Mouse (Mus musculus): Measurements from ENCODE around the gene Ccdc182. TPM values are rescaled to one million over a fixed set of nuclear protein-coding genes. Genes with fewer than 3 reads are reported as not detected.
A peak's percentile ranks its signal among the peaks of the same experiment; 100 is the strongest.

The Ccdc182 gene
- total and polyA plus RNA-seq, 2 experiments: not detected

GRCm38 (mm10) chr11:88274901-88275498 lies 18.9 kb upstream of the Ccdc182 start:
- DNase-seq (ENCODE audit: extremely low read depth, low read depth, low spot score): peak; percentile 86
- TF ChIP-seq CTCF (IDR thresholded peaks at IDR 0.05; ENCODE audit: low read depth, low read length) (no peak), POLR2A (IDR thresholded peaks at IDR 0.05; ENCODE audit: extremely low read depth, insufficient read depth, low read length) (no peak)
- Histone ChIP-seq H3K4me1 (ENCODE audit: control insufficient read depth, insufficient read depth, low read length) (no peaks in the 10 kb centered on the region; the same call in 1 of the 2 replicates), H3K27ac (replicated peaks; ENCODE audit: insufficient read depth, low read depth, low read length) (no peak overlapping the region), H3K36me3 (ENCODE audit: control insufficient read depth, insufficient read depth, low read length) (no peaks in the 10 kb centered on the region), H3K4me3 (ENCODE audit: insufficient read depth, low read depth, low read length) (no peak overlapping the region), H3K79me2 (ENCODE audit: control insufficient read depth, insufficient read depth, low read length) (no peaks in the 10 kb centered on the region), H3K9ac (ENCODE audit: low read depth, low read length) (no peak overlapping the region), H3K27me3 (ENCODE audit: control insufficient read depth, insufficient read depth, low read length) (no peaks in the 10 kb centered on the region; the same call in 1 of the 2 replicates)
- 37% methylated on average over 13 of the region's 13 CpGs for WGBS

- H3K4me1 ChIP-seq (ENCODE audit: control insufficient read depth, insufficient read depth, low read length): no peaks in the 10 kb centered on the region; the same call in 1 of the 2 replicates
- no peak for DNase-seq (ENCODE audit: extremely low read depth, low read depth, low spot score)
- no peaks in the 10 kb centered on the region for H3K79me2 ChIP-seq (ENCODE audit: control insufficient read depth, insufficient read depth, low read length)
- H3K27ac ChIP-seq (replicated peaks; ENCODE audit: insufficient read depth, low read depth, low read length): no peak overlapping the region
- TF ChIP-seq CTCF (IDR thresholded peaks at IDR 0.05; ENCODE audit: low read depth, low read length) (no peak), POLR2A (IDR thresholded peaks at IDR 0.05; ENCODE audit: extremely low read depth, insufficient read depth, low read length) (no peak)
- no peak overlapping the region for H3K9ac ChIP-seq (ENCODE audit: low read depth, low read length)
- H3K36me3 ChIP-seq (ENCODE audit: control insufficient read depth, insufficient read depth, low read length): no peaks in the 10 kb centered on the region
- no peaks in the 10 kb centered on the region; the same call in 1 of the 2 replicates for H3K27me3 ChIP-seq (ENCODE audit: control insufficient read depth, insufficient read depth, low read length)
- no peak overlapping the region for H3K4me3 ChIP-seq (ENCODE audit: insufficient read depth, low read depth, low read length)
- 89% methylated on average over 6 of the region's 6 CpGs for WGBS
These were observed 17.9 kb upstream of the Ccdc182 start for GRCm38 (mm10) chr11:88275949-88276348.

- no peak overlapping the region for H3K9ac ChIP-seq (ENCODE audit: low read depth, low read length)
- peak; percentile 72 for DNase-seq (ENCODE audit: extremely low read depth, low read depth, low spot score)
- no peaks in the 10 kb centered on the region for H3K36me3 ChIP-seq (ENCODE audit: control insufficient read depth, insufficient read depth, low read length)
- no peaks in the 10 kb centered on the region; the same call in 1 of the 2 replicates for H3K4me1 ChIP-seq (ENCODE audit: control insufficient read depth, insufficient read depth, low read length)
- WGBS: 55% methylated on average over 19 of the region's 19 CpGs
- no peaks in the 10 kb centered on the region; the same call in 1 of the 2 replicates for H3K27me3 ChIP-seq (ENCODE audit: control insufficient read depth, insufficient read depth, low read length)
- TF ChIP-seq CTCF (IDR thresholded peaks at IDR 0.05; ENCODE audit: low read depth, low read length) (no peak), POLR2A (IDR thresholded peaks at IDR 0.05; ENCODE audit: extremely low read depth, insufficient read depth, low read length) (no peak)
- no peak overlapping the region for H3K27ac ChIP-seq (replicated peaks; ENCODE audit: insufficient read depth, low read depth, low read length)
- no peak overlapping the region for H3K4me3 ChIP-seq (ENCODE audit: insufficient read depth, low read depth, low read length)
- H3K79me2 ChIP-seq (ENCODE audit: control insufficient read depth, insufficient read depth, low read length): no peaks in the 10 kb centered on the region
These were observed 17.1 kb upstream of the Ccdc182 start for GRCm38 (mm10) chr11:88276534-88277308.

- no peak for DNase-seq (ENCODE audit: extremely low read depth, low read depth, low spot score)
- 66% methylated on average over 4 of the region's 4 CpGs for WGBS
- Histone ChIP-seq H3K9ac (ENCODE audit: low read depth, low read length) (no peak overlapping the region), H3K36me3 (ENCODE audit: control insufficient read depth, insufficient read depth, low read length) (no peaks in the 10 kb centered on the region), H3K79me2 (ENCODE audit: control insufficient read depth, insufficient read depth, low read length) (no peaks in the 10 kb centered on the region), H3K4me1 (ENCODE audit: control insufficient read depth, insufficient read depth, low read length) (no peaks in the 10 kb centered on the region; the same call in 1 of the 2 replicates), H3K4me3 (ENCODE audit: insufficient read depth, low read depth, low read length) (no peak overlapping the region), H3K27ac (replicated peaks; ENCODE audit: insufficient read depth, low read depth, low read length) (no peak overlapping the region), H3K27me3 (ENCODE audit: control insufficient read depth, insufficient read depth, low read length) (no peaks in the 10 kb centered on the region; the same call in 1 of the 2 replicates)
- TF ChIP-seq POLR2A (IDR thresholded peaks at IDR 0.05; ENCODE audit: extremely low read depth, insufficient read depth, low read length): no peak
- TF ChIP-seq CTCF (IDR thresholded peaks at IDR 0.05; ENCODE audit: low read depth, low read length): no peak
These were observed 14.9 kb upstream of the Ccdc182 start for GRCm38 (mm10) chr11:88279006-88279405.

- no peak for DNase-seq (ENCODE audit: extremely low read depth, low read depth, low spot score)
- WGBS: 66% methylated on average over 8 of the region's 8 CpGs
- no peak overlapping the region for H3K27ac ChIP-seq (replicated peaks; ENCODE audit: insufficient read depth, low read depth, low read length)
These were observed 13.4 kb upstream of the Ccdc182 start for GRCm38 (mm10) chr11:88280426-88280836.

More at GRCm38 (mm10) chr11:88280426-88280836, 13.4 kb upstream of the Ccdc182 start:
- H3K36me3 ChIP-seq (ENCODE audit: control insufficient read depth, insufficient read depth, low read length): no peaks in the 10 kb centered on the region
- H3K27me3 ChIP-seq (ENCODE audit: control insufficient read depth, insufficient read depth, low read length): no peaks in the 10 kb centered on the region; the same call in 1 of the 2 replicates
- H3K4me3 ChIP-seq (ENCODE audit: insufficient read depth, low read depth, low read length): no peak overlapping the region
- H3K9ac ChIP-seq (ENCODE audit: low read depth, low read length): no peak overlapping the region
- TF ChIP-seq POLR2A (IDR thresholded peaks at IDR 0.05; ENCODE audit: extremely low read depth, insufficient read depth, low read length) (no peak), CTCF (IDR thresholded peaks at IDR 0.05; ENCODE audit: low read depth, low read length) (no peak)
- H3K79me2 ChIP-seq (ENCODE audit: control insufficient read depth, insufficient read depth, low read length): no peaks in the 10 kb centered on the region
- H3K4me1 ChIP-seq (ENCODE audit: control insufficient read depth, insufficient read depth, low read length): no peaks in the 10 kb centered on the region

Measured in liver, adult 2 months (tissue).